Mouse (Mus musculus) midbrain, embryonic 13.5 days (tissue): ENCODE data around the gene Kpnb1. TPM values are rescaled to one million over a fixed set of nuclear protein-coding genes. Genes with fewer than 3 reads are reported as not detected.
"Not testable (repeated sequence)": the region's sequence is repeated elsewhere in the genome, so short reads cannot be mapped to it uniquely, and the experiment has no call there.

Source experiments
- ATAC-seq: fragments of 200-750 bp; cut with Nextera tagmentation; 2 replicates; pipeline ENCODE4 v1.8.0; 2017; ENCODE audit warnings: mild to moderate bottlenecking, moderate TSS enrichment, moderate library complexity
- H3K27ac ChIP-seq: fragments of 300-500 bp; sonication (generic); 2 replicates; pipeline ENCODE4 v1.5.1; 2015; ENCODE audit warnings: inconsistent platforms, mild to moderate bottlenecking, moderate library complexity
- H3K27me3 ChIP-seq: fragments of 300-500 bp; sonication (generic); 2 replicates; pipeline ENCODE4 v1.6.1; 2015; ENCODE audit warnings: mild to moderate bottlenecking, inconsistent platforms
- H3K36me3 ChIP-seq: fragments of 300-500 bp; sonication (generic); 2 replicates; pipeline ENCODE4 v1.6.1; 2015; ENCODE audit warnings: mild to moderate bottlenecking, inconsistent platforms
- H3K4me1 ChIP-seq: fragments of 300-500 bp; sonication (generic); replicated peaks from 2 replicates; pipeline ENCODE4 v1.6.1; 2015; ENCODE audit warnings: inconsistent platforms
- H3K4me2 ChIP-seq: fragments of 300-500 bp; sonication (generic); replicated peaks from 2 replicates; pipeline ENCODE4 v1.6.1; 2015; ENCODE audit warnings: moderate library complexity, mild to moderate bottlenecking, inconsistent platforms
- H3K4me3 ChIP-seq: fragments of 300-500 bp; sonication (generic); replicated peaks from 2 replicates; pipeline ENCODE4 v1.5.1; 2015; ENCODE audit warnings: mild to moderate bottlenecking, inconsistent platforms
- H3K9ac ChIP-seq: fragments of 300-500 bp; sonication (generic); replicated peaks from 2 replicates; pipeline ENCODE4 v1.6.1; 2015; ENCODE audit warnings: mild to moderate bottlenecking, inconsistent platforms
- H3K9me3 ChIP-seq: fragments of 300-500 bp; sonication (generic); 2 replicates; pipeline ENCODE4 v1.6.1; 2016; ENCODE audit warnings: mild to moderate bottlenecking, inconsistent platforms
- WGBS: fragments of 180-500 bp; shearing (Covaris S2); methylation state at CpG from one replicate; pipeline ENCODE4 v1.1.7; 2015; 5-methylcytosine and 5-hydroxymethylcytosine counted together
- polyA plus RNA-seq: library from polyadenylated mRNA; unstranded; fragments of >200 nt; fragmentation: Nextera tagmentation; extraction: Ambion mirVana; gene quantifications from 2 replicates; pipeline ENCODE4 v1.2.1, GENCODE M21; 2015

Gene Kpnb1
- polyA plus RNA-seq, 1 experiment from 2014 or later: 43.0 TPM

GRCm38 (mm10) chr11:97198601-97199000 lies 10.9 kb upstream of the Kpnb1 start:
- WGBS: 18% methylated on average over 5 of the region's 5 CpGs
- no peak overlapping the region for H3K9ac ChIP-seq
- ATAC-seq: no peak

GRCm38 (mm10) chr11:97197021-97197420 lies 9.3 kb upstream of the Kpnb1 start:
- Histone ChIP-seq H3K27me3 (no peaks in the 10 kb centered on the region), H3K9ac (no peak overlapping the region), H3K4me2 (no peak overlapping the region), H3K9me3 (no peaks in the 10 kb centered on the region), H3K27ac (no peak overlapping the region), H3K4me1 (no peaks in the 10 kb centered on the region), H3K36me3 (no peaks in the 10 kb centered on the region), H3K4me3 (no peak overlapping the region)
- ATAC-seq: no peak
- WGBS: 81% methylated on average over 8 of the region's 8 CpGs

More at GRCm38 (mm10) chr11:97198601-97199000, 10.9 kb upstream of the Kpnb1 start:
- Histone ChIP-seq H3K36me3 (no peaks in the 10 kb centered on the region), H3K4me1 (no peaks in the 10 kb centered on the region), H3K4me3 (no peak overlapping the region), H3K4me2 (no peak overlapping the region), H3K27ac (no peak overlapping the region), H3K27me3 (no peaks in the 10 kb centered on the region), H3K9me3 (no peaks in the 10 kb centered on the region)

GRCm38 (mm10) chr11:97196541-97196940 lies 8.9 kb upstream of the Kpnb1 start:
- WGBS: 63% methylated on average over 12 of the region's 12 CpGs
- no peak overlapping the region for H3K4me2 ChIP-seq
- H3K36me3 ChIP-seq: no peaks in the 10 kb centered on the region
- H3K9ac ChIP-seq: no peak overlapping the region
- H3K27me3 ChIP-seq: no peaks in the 10 kb centered on the region
- ATAC-seq: no peak
- H3K4me1 ChIP-seq: no peaks in the 10 kb centered on the region
- H3K27ac ChIP-seq: no peak overlapping the region
- H3K4me3 ChIP-seq: no peak overlapping the region
- H3K9me3 ChIP-seq: no peaks in the 10 kb centered on the region

DNA sequence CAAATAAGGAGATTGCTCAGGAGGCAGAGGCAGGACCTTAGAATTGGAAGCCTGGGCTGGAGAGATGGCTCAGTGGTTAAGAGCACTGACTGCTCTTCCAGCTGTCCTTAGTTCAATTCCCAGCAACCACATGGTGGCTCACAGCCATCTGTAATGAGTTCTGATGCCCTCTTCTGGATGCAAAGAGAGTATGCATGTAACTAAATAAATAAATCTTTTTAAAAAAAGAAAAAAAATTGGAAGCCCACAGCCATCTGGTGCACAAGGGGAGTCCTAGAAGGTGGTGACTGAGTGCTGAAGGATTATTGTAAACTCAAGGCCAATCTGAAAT lies 4.9 kb upstream of the Kpnb1 start:
- H3K4me2 ChIP-seq: no peak overlapping the region
- no peak overlapping the region for H3K9ac ChIP-seq
- H3K9me3 ChIP-seq: no peaks in the 10 kb centered on the region
- no peaks in the 10 kb centered on the region for H3K27me3 ChIP-seq
- H3K36me3 ChIP-seq: no peaks in the 10 kb centered on the region
- no peak for ATAC-seq
- peaks cover 12% of the 10 kb centered on the region for H3K4me1 ChIP-seq
- H3K4me3 ChIP-seq: no peak overlapping the region
- no peak overlapping the region for H3K27ac ChIP-seq

DNA sequence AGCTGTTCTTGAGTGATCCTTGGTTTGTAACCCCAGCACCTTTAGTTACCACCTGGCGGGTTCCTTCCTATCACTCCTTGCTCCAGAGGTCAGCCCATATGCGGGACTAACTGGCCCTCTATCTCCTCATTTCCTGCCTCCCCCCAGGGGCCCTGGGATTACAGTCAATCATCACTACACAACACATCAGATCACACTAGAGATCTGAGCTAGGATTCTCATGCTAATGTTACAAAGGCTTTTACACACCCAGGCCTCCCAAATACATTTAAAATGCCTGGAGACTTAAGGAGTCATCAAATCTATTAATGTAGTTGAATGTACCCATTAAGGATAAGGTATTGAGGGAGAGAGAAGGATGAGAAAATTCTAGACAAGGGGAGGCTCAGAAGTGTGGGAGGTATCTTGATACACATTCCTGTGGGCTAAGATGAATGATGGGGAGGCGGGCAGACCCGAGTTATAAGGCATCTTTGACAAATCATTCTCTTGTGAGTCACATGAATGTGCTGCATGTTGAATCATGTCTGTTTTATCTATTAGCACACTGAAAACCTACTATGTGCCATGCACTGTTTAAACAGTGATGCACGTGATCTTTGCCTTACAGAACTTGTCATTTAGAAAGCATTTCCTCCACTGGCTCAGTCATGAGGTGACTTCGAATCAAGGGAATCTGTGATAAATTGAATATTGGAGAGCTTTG lies 4.4 kb upstream of the Kpnb1 start:
- H3K9me3 ChIP-seq: no peaks in the 10 kb centered on the region
- peaks cover 12% of the 10 kb centered on the region for H3K4me1 ChIP-seq
- ATAC-seq: no peak
- 85% methylated on average over 6 of the region's 6 CpGs for WGBS
- H3K27ac ChIP-seq: no peak overlapping the region
- no peaks in the 10 kb centered on the region for H3K36me3 ChIP-seq
- no peak overlapping the region for H3K9ac ChIP-seq
- no peaks in the 10 kb centered on the region for H3K27me3 ChIP-seq
- no peak overlapping the region for H3K4me2 ChIP-seq
- no peak overlapping the region for H3K4me3 ChIP-seq

DNA sequence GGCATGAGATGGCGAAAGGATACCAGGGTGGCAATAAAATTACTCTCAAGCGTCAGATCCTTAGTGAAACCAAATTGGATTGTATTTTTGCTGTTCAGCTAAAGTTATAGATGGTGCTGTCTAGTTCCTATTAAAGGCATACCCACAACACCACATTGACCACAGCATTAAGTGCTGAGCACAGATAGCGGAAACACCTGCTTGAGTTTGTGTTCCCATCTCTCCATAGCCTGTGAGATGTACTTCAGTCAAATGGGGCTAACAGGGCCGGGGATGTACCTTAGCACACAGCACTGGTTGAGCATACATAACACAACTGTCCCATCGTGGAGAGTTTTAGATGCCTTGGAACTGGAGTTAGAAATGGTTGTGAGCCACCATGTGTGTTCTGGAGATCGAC lies 3.3 kb upstream of the Kpnb1 start:
- Histone ChIP-seq H3K36me3 (no peaks in the 10 kb centered on the region), H3K27me3 (no peaks in the 10 kb centered on the region), H3K27ac (no peak overlapping the region), H3K4me1 (peaks cover 19% of the 10 kb centered on the region), H3K9ac (no peak overlapping the region), H3K4me3 (no peak overlapping the region), H3K4me2 (no peak overlapping the region), H3K9me3 (no peaks in the 10 kb centered on the region)
- WGBS: 92% methylated on average over 6 of the region's 6 CpGs
- no peak for ATAC-seq

- not testable (repeated sequence) for H3K36me3 ChIP-seq, H3K27me3 ChIP-seq, H3K9me3 ChIP-seq, H3K9ac ChIP-seq, H3K4me3 ChIP-seq, ATAC-seq, H3K27ac ChIP-seq
- Histone ChIP-seq H3K4me1 (peaks cover 33% of the 10 kb centered on the region), H3K4me2 (peak overlapping the region; percentile 90; the same call in 1 of the 2 replicates)
- WGBS: 86% methylated on average over 6 of the region's 6 CpGs
Measured at GRCm38 (mm10) chr11:97189645-97190044, 2.0 kb upstream of the Kpnb1 start.

GRCm38 (mm10) chr11:97189231-97189630 lies 1.6 kb upstream of the Kpnb1 start:
- Histone ChIP-seq H3K9me3 (no peaks in the 10 kb centered on the region), H3K36me3 (peaks cover 10% of the 10 kb centered on the region), H3K9ac (peak overlapping the region; percentile 73; the same call in 1 of the 2 replicates), H3K27ac (no peak overlapping the region), H3K27me3 (no peaks in the 10 kb centered on the region), H3K4me3 (peak overlapping the region; percentile 95), H3K4me1 (peaks cover 37% of the 10 kb centered on the region), H3K4me2 (peak overlapping the region; percentile 90)
- WGBS: 43% methylated on average over 3 of the region's 3 CpGs
- no peak for ATAC-seq

GRCm38 (mm10) chr11:97188643-97188955 lies 918 bp upstream of the Kpnb1 start:
- Histone ChIP-seq H3K4me1 (peaks cover 40% of the 10 kb centered on the region), H3K36me3 (peaks cover 15% of the 10 kb centered on the region), H3K27me3 (no peaks in the 10 kb centered on the region), H3K4me2 (peak overlapping the region; percentile 90), H3K4me3 (peak overlapping the region; percentile 95), H3K9ac (peak overlapping the region; percentile 73), H3K9me3 (no peaks in the 10 kb centered on the region), H3K27ac (peak overlapping the region; percentile 91)
- ATAC-seq: no peak
- under 1% methylated on average over 15 of the region's 15 CpGs for WGBS

GRCm38 (mm10) chr11:97186947-97187763 lies 526 bp downstream of the Kpnb1 start:
- H3K9me3 ChIP-seq: no peaks in the 10 kb centered on the region
- peaks cover 30% of the 10 kb centered on the region for H3K36me3 ChIP-seq
- ATAC-seq: peak; percentile 69
- WGBS: under 1% methylated on average over 41 of the region's 74 CpGs
- H3K4me1 ChIP-seq: peaks cover 44% of the 10 kb centered on the region
- peak overlapping the region; percentile 75 for H3K4me2 ChIP-seq
- H3K9ac ChIP-seq: peak overlapping the region; percentile 89
- H3K4me3 ChIP-seq: peak overlapping the region; percentile 95
- no peaks in the 10 kb centered on the region for H3K27me3 ChIP-seq
- peak overlapping the region; percentile 98 for H3K27ac ChIP-seq

DNA sequence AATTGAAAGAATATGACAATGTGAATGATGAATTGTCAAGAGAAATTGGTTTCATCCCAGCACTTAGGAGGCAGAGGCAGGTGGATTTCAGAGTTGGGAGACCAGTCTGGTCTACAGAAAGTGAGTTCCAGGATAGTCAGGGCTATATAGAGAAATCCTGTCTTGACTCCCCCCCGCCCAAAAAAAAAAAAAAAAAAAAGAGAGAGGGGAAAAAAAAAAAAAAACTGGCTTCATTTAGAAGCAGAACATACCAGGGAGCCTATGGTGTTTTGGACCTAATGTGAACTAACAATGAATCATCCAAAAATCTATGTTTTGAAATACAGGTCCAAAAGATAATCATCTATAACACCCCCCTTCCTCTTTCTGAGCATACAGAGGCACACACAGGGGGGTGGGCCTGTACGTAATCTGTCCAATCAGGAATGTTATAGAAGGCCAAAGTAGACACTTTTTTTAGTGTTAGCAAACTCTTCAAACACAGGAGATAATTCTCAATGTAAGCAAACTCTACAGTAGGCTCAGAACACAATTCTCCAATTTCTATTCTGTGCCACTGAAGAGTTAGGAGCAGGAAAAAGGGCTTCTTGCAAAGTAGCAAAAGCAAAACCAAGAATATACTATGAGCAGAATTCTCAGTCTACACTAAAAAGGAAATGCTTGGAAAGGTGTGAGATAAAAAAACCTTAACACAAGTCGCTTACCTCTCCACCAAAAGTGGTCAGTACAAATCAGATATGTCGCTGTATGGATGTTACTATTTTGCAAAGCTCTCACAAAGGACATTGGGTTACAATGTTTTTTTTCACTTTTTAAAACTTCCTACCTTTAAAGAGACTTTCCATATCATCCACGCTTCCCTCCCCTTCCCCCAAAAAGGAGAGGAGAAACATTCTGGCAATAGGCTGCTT lies 1.7 kb downstream of the Kpnb1 start:
- ATAC-seq: no peak
- Histone ChIP-seq H3K9me3 (no peaks in the 10 kb centered on the region), H3K4me3 (peak overlapping the region; percentile 95), H3K36me3 (peaks cover 42% of the 10 kb centered on the region), H3K27me3 (no peaks in the 10 kb centered on the region), H3K27ac (no peak overlapping the region), H3K4me2 (peak overlapping the region; percentile 75), H3K9ac (peak overlapping the region; percentile 67; the same call in 1 of the 2 replicates), H3K4me1 (peaks cover 44% of the 10 kb centered on the region)
- WGBS: 65% methylated on average over 5 of the region's 5 CpGs

GRCm38 (mm10) chr11:97184875-97185274 lies 2.8 kb downstream of the Kpnb1 start:
- no peak overlapping the region for H3K4me2 ChIP-seq
- no peaks in the 10 kb centered on the region for H3K27me3 ChIP-seq
- no peak for ATAC-seq
- 82% methylated on average over 5 of the region's 5 CpGs for WGBS
- peaks cover 52% of the 10 kb centered on the region for H3K36me3 ChIP-seq
- H3K9me3 ChIP-seq: no peaks in the 10 kb centered on the region
- H3K4me3 ChIP-seq: no peak overlapping the region
- peaks cover 44% of the 10 kb centered on the region for H3K4me1 ChIP-seq
- H3K27ac ChIP-seq: no peak overlapping the region
- no peak overlapping the region for H3K9ac ChIP-seq
